Mouse (Mus musculus): ENCODE data around the gene Ankle2.

GRCm38 (mm10) chr5:110284536-110284935, 53.7 kb downstream of the Ankle2 start:
- no peak for TF ChIP-seq EP300 (IDR thresholded peaks at IDR 0.05; ENCODE audit: low read depth)
- TF ChIP-seq CTCF (IDR thresholded peaks at IDR 0.05; ENCODE audit: low read depth) = peak; percentile 42

Measured in heart, postnatal 0 days (tissue).